Mouse (Mus musculus) WW6 (cell line): ENCODE results near the gene Mob3b.
"Not testable (repeated sequence)": the region's sequence is repeated elsewhere in the genome, so short reads cannot be mapped to it uniquely, and the experiment has no call there.

Experiments
- DNase-seq: peaks from one replicate; pipeline ENCODE4 v3.0.0-alpha.2; 2013; ENCODE audit warnings: low read depth, low spot score

Mob3b gene

GRCm38 (mm10) chr4:34967541-34967940 is 189.7 kb downstream of the Mob3b start:
- DNase-seq: no peak

- DNase-seq: no peak
Measured at GRCm38 (mm10) chr4:34966336-34966957, 190.8 kb downstream of the Mob3b start.

GRCm38 (mm10) chr4:34964906-34965305 is 192.4 kb downstream of the Mob3b start:
- no peak for DNase-seq

- no peak for DNase-seq
Measured at GRCm38 (mm10) chr4:34963999-34964398, 193.3 kb downstream of the Mob3b start.

GRCm38 (mm10) chr4:34960781-34961560 is 196.3 kb downstream of the Mob3b start:
- no peak for DNase-seq

GRCm38 (mm10) chr4:34959477-34959876 is 197.8 kb downstream of the Mob3b start:
- no peak for DNase-seq

GRCm38 (mm10) chr4:34958155-34959028 is 198.9 kb downstream of the Mob3b start:
- no peak for DNase-seq

GRCm38 (mm10) chr4:34953716-34954115 is 203.6 kb downstream of the Mob3b start:
- no peak for DNase-seq

GRCm38 (mm10) chr4:34947181-34947580 is 210.1 kb downstream of the Mob3b start:
- DNase-seq: no peak

- DNase-seq: no peak
Measured at GRCm38 (mm10) chr4:34941046-34941445, 216.2 kb downstream of the Mob3b start.

GRCm38 (mm10) chr4:34928386-34928785 is 228.9 kb downstream of the Mob3b start:
- not testable (repeated sequence) for DNase-seq

GRCm38 (mm10) chr4:34922177-34922870 is 235.0 kb downstream of the Mob3b start:
- DNase-seq: peak; percentile 36

- DNase-seq: no peak
Measured at GRCm38 (mm10) chr4:34917400-34917799, 239.9 kb downstream of the Mob3b start.

- DNase-seq: no peak
Measured at GRCm38 (mm10) chr4:34912171-34912570, 245.1 kb downstream of the Mob3b start.

GRCm38 (mm10) chr4:34911401-34911800 is 245.9 kb downstream of the Mob3b start:
- no peak for DNase-seq

GRCm38 (mm10) chr4:34908127-34908526 is 249.2 kb downstream of the Mob3b start:
- no peak for DNase-seq

- no peak for DNase-seq
Measured at GRCm38 (mm10) chr4:34907026-34907425, 250.3 kb downstream of the Mob3b start.

GRCm38 (mm10) chr4:34906151-34906550 is 251.1 kb downstream of the Mob3b start:
- no peak for DNase-seq

GRCm38 (mm10) chr4:34905396-34905795 is 251.9 kb downstream of the Mob3b start:
- DNase-seq: peak; percentile 56

GRCm38 (mm10) chr4:34901582-34901981 is 255.7 kb downstream of the Mob3b start:
- not testable (repeated sequence) for DNase-seq

GRCm38 (mm10) chr4:34901166-34901565 is 256.1 kb downstream of the Mob3b start:
- no peak for DNase-seq

GRCm38 (mm10) chr4:34900155-34900554 is 257.1 kb downstream of the Mob3b start:
- DNase-seq: no peak
